Mouse (Mus musculus): Measurements from ENCODE around the gene Fgd4. TPM values are rescaled to one million over a fixed set of nuclear protein-coding genes. Genes with fewer than 3 reads are reported as not detected.
A peak's percentile ranks its signal among the peaks of the same experiment; 100 is the strongest.

Fgd4 gene
- 0.11 TPM for polyA plus RNA-seq (2012; fragmentation: generic; extraction: Trizol)
- long read RNA-seq, experiment 1, result 0 reads
- long read RNA-seq, experiment 2, result 0 reads

- no peak for TF ChIP-seq FOSL1 (IDR thresholded peaks at IDR 0.05; ENCODE audit: insufficient read depth, low read length, poor library complexity, severe bottlenecking)
- TF ChIP-seq USF1 (IDR thresholded peaks at IDR 0.05; ENCODE audit: low read depth), result no peak
- no peak for TF ChIP-seq MYOD1 (IDR thresholded peaks at IDR 0.05; ENCODE audit: control insufficient read depth, insufficient read length, low read depth)
- TF ChIP-seq CEBPB (IDR thresholded peaks at IDR 0.05; ENCODE audit: low read depth), result no peak
- Histone ChIP-seq H3ac (ENCODE audit: control insufficient read depth, insufficient read length, low read depth) (peak within 1 kb of the TSS; percentile 1), H3K79me3 (ENCODE audit: low read depth) (no peaks in the 10 kb centered on the region), H3K79me2 (ENCODE audit: control insufficient read depth, insufficient read depth) (no peaks in the 10 kb centered on the region), H3K4me3 (ENCODE audit: insufficient read depth, poor library complexity, severe bottlenecking) (no peak within 1 kb of the TSS), H3K36me3 (ENCODE audit: control insufficient read depth, insufficient read depth) (no peaks in the 10 kb centered on the region), H3K27me3 (ENCODE audit: control insufficient read depth, insufficient read depth, insufficient read length) (peaks cover 9% of the 10 kb centered on the region)
Observed at GRCm38 (mm10) chr16:16600461-16600860, at the start of gene Fgd4. TSS of gene Fgd4 (minus strand) at chr16:16600549.

GRCm38 (mm10) chr16:16645148-16645547 is 44.8 kb upstream of the Fgd4 start:
- no peaks in the 10 kb centered on the region for H3K79me2 ChIP-seq (ENCODE audit: control insufficient read depth, insufficient read depth)
- no peaks in the 10 kb centered on the region for H3K27me3 ChIP-seq (ENCODE audit: control insufficient read depth, insufficient read depth, insufficient read length)
- TF ChIP-seq FOSL1 (IDR thresholded peaks at IDR 0.05; ENCODE audit: insufficient read depth, low read length, poor library complexity, severe bottlenecking) (no peak), CTCF (IDR thresholded peaks at IDR 0.05; ENCODE audit: control insufficient read depth, insufficient read depth, insufficient read length) (no peak), MYOD1 (IDR thresholded peaks at IDR 0.05; ENCODE audit: control insufficient read depth, insufficient read length, low read depth) (no peak), MYOG (IDR thresholded peaks at IDR 0.05; ENCODE audit: control insufficient read depth, extremely low read depth, insufficient read length) (no peak), CEBPB (IDR thresholded peaks at IDR 0.05; ENCODE audit: low read depth) (no peak), MAX (IDR thresholded peaks at IDR 0.05) (no peak), USF1 (IDR thresholded peaks at IDR 0.05; ENCODE audit: low read depth) (no peak)
- H3K79me3 ChIP-seq (ENCODE audit: low read depth), result no peaks in the 10 kb centered on the region
- no peak overlapping the region for H3ac ChIP-seq (ENCODE audit: control insufficient read depth, insufficient read length, low read depth)
- no peaks in the 10 kb centered on the region for H3K36me3 ChIP-seq (ENCODE audit: control insufficient read depth, insufficient read depth)
- H3K4me3 ChIP-seq (ENCODE audit: insufficient read depth, poor library complexity, severe bottlenecking), result no peak overlapping the region

GRCm38 (mm10) chr16:16633730-16634129 is 33.4 kb upstream of the Fgd4 start:
- Histone ChIP-seq H3K36me3 (ENCODE audit: control insufficient read depth, insufficient read depth) (no peaks in the 10 kb centered on the region), H3K27me3 (ENCODE audit: control insufficient read depth, insufficient read depth, insufficient read length) (no peaks in the 10 kb centered on the region), H3K79me3 (ENCODE audit: low read depth) (no peaks in the 10 kb centered on the region), H3ac (ENCODE audit: control insufficient read depth, insufficient read length, low read depth) (no peak overlapping the region), H3K4me3 (ENCODE audit: insufficient read depth, poor library complexity, severe bottlenecking) (no peak overlapping the region), H3K79me2 (ENCODE audit: control insufficient read depth, insufficient read depth) (no peaks in the 10 kb centered on the region)
- TF ChIP-seq MYOG (IDR thresholded peaks at IDR 0.05; ENCODE audit: control insufficient read depth, extremely low read depth, insufficient read length) (no peak), MAX (IDR thresholded peaks at IDR 0.05) (no peak), CTCF (IDR thresholded peaks at IDR 0.05; ENCODE audit: control insufficient read depth, insufficient read depth, insufficient read length) (no peak), CEBPB (IDR thresholded peaks at IDR 0.05; ENCODE audit: low read depth) (no peak)

GRCm38 (mm10) chr16:16599586-16600401 is 555 bp downstream of the Fgd4 start:
- Histone ChIP-seq H3K79me3 (ENCODE audit: low read depth) (no peaks in the 10 kb centered on the region), H3K4me3 (ENCODE audit: insufficient read depth, poor library complexity, severe bottlenecking) (no peak overlapping the region), H3K79me2 (ENCODE audit: control insufficient read depth, insufficient read depth) (no peaks in the 10 kb centered on the region), H3ac (ENCODE audit: control insufficient read depth, insufficient read length, low read depth) (peak overlapping the region; percentile 1), H3K27me3 (ENCODE audit: control insufficient read depth, insufficient read depth, insufficient read length) (peaks cover 9% of the 10 kb centered on the region), H3K36me3 (ENCODE audit: control insufficient read depth, insufficient read depth) (no peaks in the 10 kb centered on the region)
- no peak for TF ChIP-seq USF1 (IDR thresholded peaks at IDR 0.05; ENCODE audit: low read depth)
- no peak for TF ChIP-seq MYOD1 (IDR thresholded peaks at IDR 0.05; ENCODE audit: control insufficient read depth, insufficient read length, low read depth)
- TF ChIP-seq MYOG (IDR thresholded peaks at IDR 0.05; ENCODE audit: control insufficient read depth, extremely low read depth, insufficient read length), result no peak
- TF ChIP-seq FOSL1 (IDR thresholded peaks at IDR 0.05; ENCODE audit: insufficient read depth, low read length, poor library complexity, severe bottlenecking), result no peak
- TF ChIP-seq MAX (IDR thresholded peaks at IDR 0.05), result no peak
- TF ChIP-seq CEBPB (IDR thresholded peaks at IDR 0.05; ENCODE audit: low read depth), result no peak
- TF ChIP-seq CTCF (IDR thresholded peaks at IDR 0.05; ENCODE audit: control insufficient read depth, insufficient read depth, insufficient read length), result no peak

- no peak overlapping the region for H3ac ChIP-seq (ENCODE audit: control insufficient read depth, insufficient read length, low read depth)
- H3K79me2 ChIP-seq (ENCODE audit: control insufficient read depth, insufficient read depth), result no peaks in the 10 kb centered on the region
- TF ChIP-seq MYOG (IDR thresholded peaks at IDR 0.05; ENCODE audit: control insufficient read depth, extremely low read depth, insufficient read length) (no peak), FOSL1 (IDR thresholded peaks at IDR 0.05; ENCODE audit: insufficient read depth, low read length, poor library complexity, severe bottlenecking) (no peak), USF1 (IDR thresholded peaks at IDR 0.05; ENCODE audit: low read depth) (no peak), MAX (IDR thresholded peaks at IDR 0.05) (no peak), CEBPB (IDR thresholded peaks at IDR 0.05; ENCODE audit: low read depth) (no peak), MYOD1 (IDR thresholded peaks at IDR 0.05; ENCODE audit: control insufficient read depth, insufficient read length, low read depth) (no peak), CTCF (IDR thresholded peaks at IDR 0.05; ENCODE audit: control insufficient read depth, insufficient read depth, insufficient read length) (no peak)
- no peak overlapping the region for H3K4me3 ChIP-seq (ENCODE audit: insufficient read depth, poor library complexity, severe bottlenecking)
- H3K79me3 ChIP-seq (ENCODE audit: low read depth), result no peaks in the 10 kb centered on the region
- peaks cover 9% of the 10 kb centered on the region for H3K27me3 ChIP-seq (ENCODE audit: control insufficient read depth, insufficient read depth, insufficient read length)
- no peaks in the 10 kb centered on the region for H3K36me3 ChIP-seq (ENCODE audit: control insufficient read depth, insufficient read depth)
Observed at GRCm38 (mm10) chr16:16596582-16596981, 3.8 kb downstream of the Fgd4 start.

Data from C2C12 (cell line).